Mouse (Mus musculus) CD8-positive naive resting alpha-beta T cell, adult 2 months (primary cell): ENCODE measurements around the gene Jmy.

ENCODE experiments used
- DNase-seq, 2 experiments: peaks; one replicate each; pipeline ENCODE4 v3.0.0; 2022; ENCODE audit warnings: low read depth in 2 of 2, low spot score in 2 of 2

The Jmy gene

DNA sequence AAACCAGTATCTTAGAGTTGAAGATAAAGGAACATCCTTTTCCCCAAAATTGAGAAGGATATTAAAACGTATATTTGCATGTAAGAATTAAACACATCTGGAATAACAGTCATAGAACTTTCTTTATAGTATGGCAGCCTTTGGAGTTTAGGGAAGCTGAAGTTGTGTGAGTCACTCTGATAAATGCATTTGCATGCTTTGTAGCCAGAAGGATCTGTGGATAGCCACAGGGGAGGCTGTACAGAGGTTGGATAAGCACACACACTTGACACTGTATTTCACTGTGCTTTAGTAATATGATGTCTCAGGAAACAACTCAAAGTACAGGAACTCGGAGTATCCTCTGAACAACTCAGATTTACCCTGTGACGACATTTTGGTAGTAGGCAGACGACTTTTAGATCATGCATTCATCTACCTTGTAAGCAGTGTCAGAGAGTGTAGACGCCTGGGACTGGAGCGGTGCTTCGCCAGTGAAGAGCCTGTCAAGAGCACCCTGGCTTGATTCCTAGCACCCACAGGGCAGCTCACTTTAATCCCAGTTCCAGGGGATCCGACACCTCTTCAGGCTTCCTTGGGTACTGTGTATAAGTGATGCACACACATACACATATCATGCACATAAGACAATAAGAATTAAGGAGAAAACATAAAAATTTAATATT is 119.1 kb downstream of the Jmy start:
- DNase-seq, result no peak
